Mouse (Mus musculus): Measurements from ENCODE around the gene Sec14l1.

- TF ChIP-seq CTCF (IDR thresholded peaks at IDR 0.05; ENCODE audit: insufficient read depth, low read length): no peak
- no peak for TF ChIP-seq POLR2A (IDR thresholded peaks at IDR 0.05; ENCODE audit: borderline replicate concordance, extremely low read depth, low read depth, low read length)
These were observed 5.6 kb upstream of the Sec14l1 start for GRCm38 (mm10) chr11:117109179-117109954.

All from lung, adult 2 months (tissue).